Mouse (Mus musculus): ENCODE measurements around the gene Lin9. TPM values are rescaled to one million over a fixed set of nuclear protein-coding genes. Genes with fewer than 3 reads are reported as not detected.
"Not testable (repeated sequence)": the region's sequence is repeated elsewhere in the genome, so short reads cannot be mapped to it uniquely, and the experiment has no call there.

Gene Lin9
- 14.4 and 15.9 TPM in 2 replicates for polyA plus RNA-seq (2015; fragmentation: Nextera tagmentation; extraction: Ambion mirVana)

- WGBS = under 1% methylated on average over 46 of the region's 47 CpGs
- peak within 1 kb of the TSS; percentile 95 for H3K27ac ChIP-seq
- H3K4me1 ChIP-seq (replicated peaks) = peaks cover 16% of the 10 kb centered on the region
- ATAC-seq = peak; percentile 93
- H3K36me3 ChIP-seq = no peaks in the 10 kb centered on the region
- H3K4me2 ChIP-seq (replicated peaks) = peak within 1 kb of the TSS; percentile 85
- no peaks in the 10 kb centered on the region for H3K27me3 ChIP-seq (replicated peaks)
- H3K4me3 ChIP-seq (replicated peaks) = peak within 1 kb of the TSS; percentile 98
- H3K9ac ChIP-seq = peak within 1 kb of the TSS; percentile 95
- H3K9me3 ChIP-seq = no peaks in the 10 kb centered on the region
Measured at GRCm38 (mm10) chr1:180641137-180641517, at the start of gene Lin9. Lin9 (plus strand) TSS chr1:180641150.

GRCm38 (mm10) chr1:180600578-180600977 lies 40.4 kb upstream of the Lin9 start:
- WGBS = 91% methylated on average over 6 of the region's 6 CpGs
- Histone ChIP-seq H3K4me1 (replicated peaks) (no peaks in the 10 kb centered on the region), H3K4me3 (replicated peaks) (no peak overlapping the region), H3K9me3 (no peaks in the 10 kb centered on the region), H3K9ac (no peak overlapping the region), H3K4me2 (replicated peaks) (no peak overlapping the region), H3K36me3 (peaks cover 44% of the 10 kb centered on the region), H3K27ac (no peak overlapping the region), H3K27me3 (replicated peaks) (no peaks in the 10 kb centered on the region)
- no peak for ATAC-seq

GRCm38 (mm10) chr1:180601806-180602205 lies 39.1 kb upstream of the Lin9 start:
- Histone ChIP-seq H3K4me3 (replicated peaks) (no peak overlapping the region), H3K4me1 (replicated peaks) (no peaks in the 10 kb centered on the region), H3K27ac (no peak overlapping the region), H3K9ac (no peak overlapping the region), H3K27me3 (replicated peaks) (no peaks in the 10 kb centered on the region), H3K4me2 (replicated peaks) (no peak overlapping the region), H3K36me3 (peaks cover 34% of the 10 kb centered on the region), H3K9me3 (no peaks in the 10 kb centered on the region)
- WGBS = 88% methylated on average over 6 of the region's 6 CpGs
- ATAC-seq = no peak

GRCm38 (mm10) chr1:180604579-180604978 lies 36.4 kb upstream of the Lin9 start:
- H3K27ac ChIP-seq = no peak overlapping the region
- H3K4me2 ChIP-seq (replicated peaks) = no peak overlapping the region
- WGBS = 65% methylated on average over 4 of the region's 4 CpGs
- no peaks in the 10 kb centered on the region for H3K4me1 ChIP-seq (replicated peaks)
- H3K9me3 ChIP-seq = no peaks in the 10 kb centered on the region
- H3K4me3 ChIP-seq (replicated peaks) = no peak overlapping the region
- H3K36me3 ChIP-seq = peaks cover 11% of the 10 kb centered on the region; the same call in 1 of the 2 replicates
- no peaks in the 10 kb centered on the region for H3K27me3 ChIP-seq (replicated peaks)
- H3K9ac ChIP-seq = no peak overlapping the region
- ATAC-seq = no peak

- Histone ChIP-seq H3K9me3 (no peaks in the 10 kb centered on the region), H3K36me3 (peaks cover 2% of the 10 kb centered on the region; the same call in 1 of the 2 replicates), H3K27ac (no peak overlapping the region), H3K9ac (no peak overlapping the region), H3K27me3 (replicated peaks) (no peaks in the 10 kb centered on the region), H3K4me1 (replicated peaks) (no peaks in the 10 kb centered on the region), H3K4me2 (replicated peaks) (no peak overlapping the region), H3K4me3 (replicated peaks) (no peak overlapping the region)
- 41% methylated on average over 3 of the region's 3 CpGs for WGBS
- ATAC-seq = no peak
Measured at GRCm38 (mm10) chr1:180606106-180606505, 34.8 kb upstream of the Lin9 start.

- Histone ChIP-seq H3K4me1 (replicated peaks) (no peaks in the 10 kb centered on the region), H3K4me2 (replicated peaks) (no peak overlapping the region), H3K36me3 (peaks cover 2% of the 10 kb centered on the region; the same call in 1 of the 2 replicates), H3K27me3 (replicated peaks) (no peaks in the 10 kb centered on the region), H3K9me3 (no peaks in the 10 kb centered on the region), H3K4me3 (replicated peaks) (no peak overlapping the region), H3K9ac (no peak overlapping the region), H3K27ac (no peak overlapping the region)
- no peak for ATAC-seq
- WGBS = 69% methylated on average over 10 of the region's 10 CpGs
Measured at GRCm38 (mm10) chr1:180606796-180607577, 34.0 kb upstream of the Lin9 start.

GRCm38 (mm10) chr1:180607578-180607879 lies 33.4 kb upstream of the Lin9 start:
- H3K27me3 ChIP-seq (replicated peaks) = no peaks in the 10 kb centered on the region

GRCm38 (mm10) chr1:180611842-180612241 lies 29.1 kb upstream of the Lin9 start:
- not testable (repeated sequence) for H3K27ac ChIP-seq; H3K36me3 ChIP-seq; H3K9ac ChIP-seq; ATAC-seq; H3K4me2 ChIP-seq (replicated peaks); H3K9me3 ChIP-seq; H3K4me1 ChIP-seq (replicated peaks); H3K27me3 ChIP-seq (replicated peaks); H3K4me3 ChIP-seq (replicated peaks)
- 93% methylated on average over 11 of the region's 14 CpGs for WGBS

More at GRCm38 (mm10) chr1:180607578-180607879, 33.4 kb upstream of the Lin9 start:
- H3K9ac ChIP-seq = no peak overlapping the region
- H3K4me2 ChIP-seq (replicated peaks) = no peak overlapping the region
- 84% methylated on average over 2 of the region's 2 CpGs for WGBS
- H3K27ac ChIP-seq = no peak overlapping the region
- peaks cover 2% of the 10 kb centered on the region; the same call in 1 of the 2 replicates for H3K36me3 ChIP-seq
- no peak overlapping the region for H3K4me3 ChIP-seq (replicated peaks)
- no peaks in the 10 kb centered on the region for H3K9me3 ChIP-seq
- ATAC-seq = no peak
- no peaks in the 10 kb centered on the region for H3K4me1 ChIP-seq (replicated peaks)

GRCm38 (mm10) chr1:180616762-180617161 lies 24.2 kb upstream of the Lin9 start:
- Histone ChIP-seq H3K9ac (no peak overlapping the region), H3K36me3 (no peaks in the 10 kb centered on the region), H3K4me1 (replicated peaks) (no peaks in the 10 kb centered on the region), H3K4me3 (replicated peaks) (no peak overlapping the region), H3K27me3 (replicated peaks) (no peaks in the 10 kb centered on the region), H3K4me2 (replicated peaks) (no peak overlapping the region), H3K9me3 (no peaks in the 10 kb centered on the region), H3K27ac (no peak overlapping the region)
- 99% methylated on average over 3 of the region's 3 CpGs for WGBS
- ATAC-seq = no peak

- H3K27ac ChIP-seq = no peak overlapping the region
- H3K9ac ChIP-seq = no peak overlapping the region
- no peak for ATAC-seq
- H3K4me2 ChIP-seq (replicated peaks) = no peak overlapping the region
- H3K4me3 ChIP-seq (replicated peaks) = no peak overlapping the region
- 81% methylated on average over 4 of the region's 4 CpGs for WGBS
- no peaks in the 10 kb centered on the region for H3K27me3 ChIP-seq (replicated peaks)
- no peaks in the 10 kb centered on the region for H3K9me3 ChIP-seq
- no peaks in the 10 kb centered on the region for H3K4me1 ChIP-seq (replicated peaks)
- H3K36me3 ChIP-seq = no peaks in the 10 kb centered on the region
Measured at GRCm38 (mm10) chr1:180622389-180622788, 18.6 kb upstream of the Lin9 start.

GRCm38 (mm10) chr1:180623911-180624310 lies 17.0 kb upstream of the Lin9 start:
- no peaks in the 10 kb centered on the region for H3K4me1 ChIP-seq (replicated peaks)
- H3K4me2 ChIP-seq (replicated peaks) = no peak overlapping the region
- no peaks in the 10 kb centered on the region for H3K27me3 ChIP-seq (replicated peaks)
- WGBS = 88% methylated on average over 2 of the region's 2 CpGs
- no peak overlapping the region for H3K9ac ChIP-seq
- no peak overlapping the region for H3K4me3 ChIP-seq (replicated peaks)
- H3K36me3 ChIP-seq = no peaks in the 10 kb centered on the region
- H3K9me3 ChIP-seq = no peaks in the 10 kb centered on the region
- ATAC-seq = no peak
- H3K27ac ChIP-seq = no peak overlapping the region

- no peaks in the 10 kb centered on the region for H3K9me3 ChIP-seq
- no peak overlapping the region for H3K27ac ChIP-seq
- no peak overlapping the region for H3K4me3 ChIP-seq (replicated peaks)
- H3K9ac ChIP-seq = no peak overlapping the region
- H3K36me3 ChIP-seq = no peaks in the 10 kb centered on the region
- H3K4me1 ChIP-seq (replicated peaks) = no peaks in the 10 kb centered on the region
- WGBS = 74% methylated on average over 2 of the region's 2 CpGs
- H3K27me3 ChIP-seq (replicated peaks) = no peaks in the 10 kb centered on the region
- ATAC-seq = no peak
- no peak overlapping the region for H3K4me2 ChIP-seq (replicated peaks)
Measured at GRCm38 (mm10) chr1:180626141-180626540, 14.8 kb upstream of the Lin9 start.

GRCm38 (mm10) chr1:180637796-180638195 lies 3.2 kb upstream of the Lin9 start:
- H3K27ac ChIP-seq; H3K36me3 ChIP-seq; H3K4me2 ChIP-seq (replicated peaks); H3K9me3 ChIP-seq; H3K4me3 ChIP-seq (replicated peaks); H3K27me3 ChIP-seq (replicated peaks); H3K9ac ChIP-seq; ATAC-seq: not testable (repeated sequence)
- WGBS = 83% methylated on average over 2 of the region's 2 CpGs
- peaks cover 16% of the 10 kb centered on the region for H3K4me1 ChIP-seq (replicated peaks)
